Mouse (Mus musculus): ENCODE data around the gene Hdac9. TPM values are rescaled to one million over a fixed set of nuclear protein-coding genes. Genes with fewer than 3 reads are reported as not detected.

Hdac9 gene
- total RNA-seq, 2 experiments from 2014 or later: 7.5 to 13.3 TPM

DNA sequence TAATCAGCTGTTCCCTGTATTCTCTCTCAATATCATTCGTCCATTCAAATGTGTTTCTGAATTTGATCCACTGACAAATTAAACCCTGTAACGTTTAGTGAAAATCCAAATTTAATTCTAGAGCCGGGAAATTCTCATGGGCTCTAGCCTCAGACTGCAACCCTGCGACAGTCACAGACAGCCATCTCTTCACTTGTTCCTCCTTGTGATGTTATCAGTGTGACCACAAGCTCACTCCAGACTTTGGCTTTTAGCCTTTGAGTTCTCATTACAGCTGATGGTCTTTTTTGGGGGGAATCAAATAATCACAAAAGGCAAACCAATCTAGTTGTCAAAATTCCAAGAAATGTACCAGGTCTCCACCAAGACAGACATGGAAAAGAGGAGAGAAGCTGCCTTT lies 578.0 kb downstream of the Hdac9 start:
- no peak for DNase-seq

GRCm38 (mm10) chr12:34334455-34335084 lies 582.3 kb downstream of the Hdac9 start:
- DNase-seq: no peak

GRCm38 (mm10) chr12:34332884-34333283 lies 584.0 kb downstream of the Hdac9 start:
- no peak for DNase-seq

DNA sequence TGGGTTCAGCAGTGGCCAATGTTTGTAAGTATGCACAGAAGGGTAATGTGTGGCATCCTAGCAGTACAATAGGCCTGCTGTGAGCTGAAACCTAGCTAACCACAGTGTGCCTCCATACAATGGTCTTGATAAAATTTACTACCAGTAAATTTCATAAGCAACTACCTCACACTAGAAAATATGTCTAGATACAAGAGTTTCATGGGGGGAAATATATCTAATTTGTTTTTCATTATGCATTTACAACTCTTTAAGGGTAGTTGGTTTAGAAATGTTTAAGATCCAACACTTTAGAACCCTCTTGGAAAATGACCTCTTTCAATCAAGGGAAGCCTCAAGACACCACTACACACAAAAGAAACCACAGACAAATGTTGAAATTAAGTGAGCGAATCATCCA lies 589.8 kb downstream of the Hdac9 start:
- no peak for DNase-seq

DNA sequence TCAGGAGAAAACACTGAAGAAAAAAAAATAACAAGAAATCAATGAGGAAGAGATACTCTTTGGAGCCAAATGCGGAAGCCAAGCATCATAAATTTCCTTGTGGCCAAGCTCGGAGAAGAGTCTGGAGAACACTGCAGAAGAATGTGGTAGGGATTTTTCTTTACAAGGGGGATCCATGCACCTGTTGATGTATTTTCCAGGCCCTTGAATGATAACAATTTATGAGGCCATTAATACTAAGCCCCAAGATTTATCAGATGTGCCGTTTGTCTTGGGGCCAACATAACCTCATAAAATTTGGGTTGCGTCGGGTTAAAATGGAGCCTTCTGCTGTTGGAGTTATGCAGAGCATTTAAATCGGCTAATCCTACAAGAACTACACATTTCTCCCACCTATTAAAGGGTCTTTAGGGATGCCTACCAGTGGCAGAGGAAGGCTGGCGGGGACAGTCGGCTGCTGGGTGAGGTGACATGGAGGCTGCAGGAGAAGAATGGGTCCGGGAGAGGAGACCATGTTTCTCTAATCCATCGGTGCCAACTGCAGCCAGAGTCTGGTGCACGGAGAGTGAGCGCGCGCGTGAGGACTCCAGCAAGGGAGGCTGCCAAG lies 604.7 kb downstream of the Hdac9 start:
- DNase-seq: no peak

DNA sequence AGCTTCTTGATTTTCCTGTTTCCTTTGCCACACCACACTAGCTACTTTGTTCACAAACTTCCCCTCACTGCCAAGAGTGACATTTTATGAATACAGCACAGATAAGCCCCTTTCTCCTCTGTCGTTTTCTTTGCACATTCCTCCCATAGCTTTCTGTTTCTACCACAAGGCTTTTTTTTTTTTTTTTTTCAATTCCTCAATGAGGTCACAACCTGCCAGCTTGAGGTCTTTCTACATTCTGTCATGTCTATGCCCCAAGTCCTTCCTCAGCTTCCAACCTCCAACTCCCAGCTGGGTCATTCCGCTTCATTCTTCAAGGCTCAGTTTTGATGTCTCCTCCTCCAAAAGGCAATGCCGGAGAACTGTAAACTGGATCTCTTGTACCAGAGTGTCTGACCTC lies 611.4 kb downstream of the Hdac9 start:
- no peak for DNase-seq

- DNase-seq: no peak
Measured at GRCm38 (mm10) chr12:34292346-34292745, 624.5 kb downstream of the Hdac9 start.

GRCm38 (mm10) chr12:34287218-34287617 lies 629.7 kb downstream of the Hdac9 start:
- DNase-seq: no peak

GRCm38 (mm10) chr12:34284888-34285287 lies 632.0 kb downstream of the Hdac9 start:
- no peak for DNase-seq

DNA sequence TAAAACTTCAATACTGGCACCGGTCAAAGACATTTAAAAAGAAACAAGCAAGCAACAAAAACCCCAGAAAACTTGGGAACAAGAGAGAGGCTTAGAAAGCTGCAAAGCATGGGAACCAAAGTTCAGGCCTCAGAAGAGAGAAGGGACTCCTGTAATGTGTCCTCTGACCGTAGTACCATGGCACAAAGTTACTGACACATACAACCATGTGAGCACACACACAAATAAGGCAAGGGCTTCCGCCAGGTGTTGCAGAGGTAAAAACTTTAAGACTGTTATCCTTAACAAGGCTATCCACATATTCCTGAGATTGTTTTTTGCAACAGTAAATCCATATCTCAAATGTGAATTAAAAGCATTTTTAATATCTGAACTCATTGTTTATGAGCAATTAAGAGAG lies 632.5 kb downstream of the Hdac9 start:
- no peak for DNase-seq

DNA sequence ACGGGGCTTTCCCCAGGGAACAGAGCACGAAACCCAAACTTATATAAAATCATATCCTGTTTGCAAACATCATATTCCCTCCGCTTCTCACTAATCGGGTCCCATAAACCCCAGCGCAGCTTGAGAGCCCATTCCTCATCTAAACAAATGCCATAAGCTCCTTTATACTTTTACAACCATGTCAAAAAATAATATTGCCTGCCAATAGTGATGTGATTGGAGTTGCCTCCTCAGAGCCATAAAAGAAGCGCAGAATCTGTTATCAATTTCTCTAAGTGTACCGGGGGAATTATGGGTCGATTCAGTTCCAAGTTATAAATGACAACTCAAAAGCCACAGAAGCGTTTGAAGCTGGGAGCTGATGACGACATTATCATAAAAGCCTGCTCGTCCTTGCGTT lies 638.1 kb downstream of the Hdac9 start:
- no peak for DNase-seq

- no peak for DNase-seq
Measured at GRCm38 (mm10) chr12:34273816-34274215, 643.1 kb downstream of the Hdac9 start.

GRCm38 (mm10) chr12:34270096-34270495 lies 646.8 kb downstream of the Hdac9 start:
- no peak for DNase-seq

DNA sequence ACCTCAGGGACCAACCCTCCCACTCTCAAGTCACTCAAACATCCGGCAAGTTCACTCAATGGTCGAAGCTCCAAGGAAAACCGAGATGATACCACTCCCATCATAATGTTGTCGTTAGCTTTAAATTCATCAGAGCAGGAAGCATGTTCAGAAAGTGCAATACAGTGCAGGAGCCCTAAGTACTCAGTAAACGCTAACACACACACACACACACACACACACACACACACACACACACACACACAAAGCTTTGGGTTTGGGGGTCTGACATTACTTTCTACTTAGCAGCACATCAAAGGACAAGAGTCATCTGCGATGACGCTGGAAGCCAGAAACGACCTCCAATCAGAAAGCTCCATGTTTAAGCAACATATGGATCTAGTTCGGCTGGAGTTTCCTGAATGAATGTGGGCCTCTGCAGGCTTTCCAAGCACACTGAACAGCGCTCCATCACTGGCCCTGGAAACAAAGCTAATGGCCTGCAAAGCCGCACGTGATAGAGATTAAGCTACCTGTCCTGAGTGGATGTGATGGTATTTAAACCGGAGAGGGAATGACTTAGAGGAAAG lies 647.3 kb downstream of the Hdac9 start:
- no peak for DNase-seq

- no peak for DNase-seq
Measured at GRCm38 (mm10) chr12:34259651-34260050, 657.2 kb downstream of the Hdac9 start.

DNA sequence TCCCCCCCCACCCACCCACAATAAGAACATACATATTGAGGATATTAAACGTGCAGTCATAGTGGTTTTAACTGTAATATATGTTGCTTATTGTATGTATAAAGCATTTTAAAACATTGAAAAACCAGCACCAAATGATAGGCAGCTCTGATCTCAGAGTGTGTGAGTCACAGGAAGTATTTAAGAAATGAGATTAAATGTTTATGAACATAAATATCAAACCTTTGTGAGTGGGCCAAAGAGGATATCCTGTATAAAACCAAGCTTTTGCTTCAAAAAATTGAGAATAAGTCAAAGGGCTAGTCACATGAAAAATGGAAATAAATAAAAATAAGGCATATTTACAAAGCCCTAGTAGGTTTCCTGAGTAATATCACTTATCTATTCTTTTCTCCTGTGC lies 667.7 kb downstream of the Hdac9 start:
- DNase-seq: no peak

GRCm38 (mm10) chr12:34248193-34249121 lies 668.4 kb downstream of the Hdac9 start:
- DNase-seq: no peak

DNA sequence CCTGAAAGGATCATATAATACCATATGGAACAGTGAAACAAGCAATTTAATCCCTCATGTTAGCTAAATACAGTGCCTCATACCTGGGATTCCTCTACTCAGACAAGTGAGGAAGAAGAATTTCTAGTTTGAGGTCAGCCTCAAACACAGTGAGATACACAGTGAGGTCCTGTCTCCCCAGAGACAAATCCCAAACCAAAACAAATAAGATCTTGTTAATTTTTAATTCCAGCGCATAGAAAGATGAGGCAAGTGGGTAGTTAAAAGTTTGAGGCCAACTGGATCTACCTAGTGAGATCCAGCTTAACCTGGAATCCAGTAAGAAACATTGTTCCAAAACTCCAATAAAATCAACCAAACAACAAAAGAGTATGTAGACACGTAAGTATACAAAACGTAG lies 678.1 kb downstream of the Hdac9 start:
- no peak for DNase-seq

GRCm38 (mm10) chr12:34231621-34232150 lies 685.2 kb downstream of the Hdac9 start:
- DNase-seq: no peak

DNA sequence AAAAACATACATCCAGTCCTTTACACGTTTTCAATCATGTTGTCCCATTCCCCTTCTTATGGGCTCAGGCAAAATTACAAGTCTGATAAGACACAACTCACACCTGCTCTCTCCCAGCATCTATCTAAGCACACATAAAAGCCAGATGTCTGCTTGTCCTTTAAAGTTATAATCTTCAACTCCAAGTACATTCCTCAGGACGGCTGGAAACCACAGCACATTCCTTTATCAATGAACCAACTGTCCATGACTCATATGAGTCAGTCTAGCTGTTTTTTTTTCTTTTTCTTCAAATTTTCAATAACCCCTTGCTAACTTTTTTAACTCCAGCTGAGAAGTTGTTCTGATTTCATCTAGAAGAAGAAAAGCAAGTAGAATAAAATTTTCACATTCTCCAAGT lies 692.4 kb downstream of the Hdac9 start:
- DNase-seq: no peak

- DNase-seq: no peak
Measured at GRCm38 (mm10) chr12:34221014-34221413, 695.9 kb downstream of the Hdac9 start.

DNA sequence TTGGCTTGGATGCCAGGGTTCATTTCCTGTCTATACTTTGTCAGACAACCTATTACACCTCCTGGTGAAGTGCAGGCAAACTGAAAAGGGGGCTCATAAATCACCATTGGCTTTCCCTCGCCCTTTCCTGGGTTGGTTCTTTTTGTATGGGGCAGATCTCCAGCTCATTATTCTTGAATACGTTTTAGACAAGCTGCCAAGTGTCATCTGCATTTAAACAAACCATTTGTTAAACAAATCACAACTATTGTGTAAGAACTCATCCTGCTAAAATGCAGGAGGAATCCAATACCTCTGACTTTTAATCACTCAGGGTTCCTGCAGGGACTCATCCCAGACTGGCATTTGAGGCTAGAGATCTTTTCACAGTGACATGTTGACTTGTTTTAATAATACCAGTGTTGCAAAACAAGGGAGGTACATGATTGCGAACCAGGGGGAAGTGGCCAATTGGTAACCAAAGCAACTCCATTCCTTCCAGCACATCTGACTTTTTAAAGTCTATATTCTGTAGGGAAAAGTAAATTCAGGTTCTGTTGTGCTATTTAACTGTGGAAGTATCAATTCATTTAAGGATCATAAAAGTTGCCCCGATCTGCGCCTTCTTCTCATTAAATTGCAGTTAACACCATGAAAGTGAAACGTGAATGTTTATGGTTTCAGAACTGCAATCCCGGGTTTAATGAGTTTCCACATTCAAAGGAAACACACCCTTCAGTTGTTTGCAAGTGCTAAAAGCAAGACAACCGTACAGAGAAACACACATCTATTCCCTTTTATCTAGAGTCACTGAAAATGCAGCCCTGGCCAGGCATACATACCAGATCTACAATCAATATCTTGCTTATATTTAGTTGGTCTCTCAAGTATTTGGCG lies 696.6 kb downstream of the Hdac9 start:
- DNase-seq: no peak
